In the genomic region with DNA sequence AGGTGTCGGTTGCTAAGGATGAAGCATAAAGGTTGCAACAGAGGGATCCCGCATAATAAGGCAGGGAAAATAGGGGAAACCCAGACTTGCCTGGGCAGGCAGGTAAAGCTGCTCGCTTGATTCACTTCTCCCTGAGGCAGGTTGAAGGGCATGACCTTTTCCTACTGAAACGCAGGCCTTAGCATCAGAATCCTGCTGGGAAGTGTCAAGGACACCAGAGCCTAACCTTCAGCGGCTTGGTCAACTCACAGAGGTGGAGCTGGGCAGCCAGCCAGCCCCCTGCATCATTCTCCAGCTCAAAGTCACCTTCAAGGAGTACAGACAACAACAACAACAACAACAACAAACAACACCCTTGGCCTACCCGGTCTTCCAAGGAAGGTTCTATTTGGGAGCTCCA, we compare ENCODE assay signal across 5 mouse cellular contexts.
"Had no signal": no experiment of that assay in that cellular context is flagged by ENCODE, and none has a peak within 500 bp of the region (broad histone marks: within the 10 kb centered on the region; RNA-seq: fewer than 3 reads in every experiment).

No protein-coding gene starts in this region.

- DNase-seq: kidney, postnatal 10 days; left cerebral cortex, postnatal 4 days; lung, adult 2 months; midbrain, embryonic 14.5 days; thymus, postnatal 4 days had no signal
